Mouse (Mus musculus) hindbrain, embryonic 12.5 days (tissue): ENCODE results near the gene Khdrbs2. TPM values are rescaled to one million over a fixed set of nuclear protein-coding genes. Genes with fewer than 3 reads are reported as not detected.

ENCODE experiments used
- ATAC-seq: fragments of 200-750 bp; cut with Nextera tagmentation; 2 replicates; pipeline ENCODE4 v1.8.0; 2017; ENCODE audit warnings: moderate TSS enrichment; ENCODE audit not compliant: low FRiP score
- H3K27ac ChIP-seq: fragments of 300-500 bp; sonication (generic); 2 replicates; pipeline ENCODE4 v1.5.1; 2016; ENCODE audit warnings: mild to moderate bottlenecking
- H3K27me3 ChIP-seq: fragments of 300-500 bp; sonication (generic); 2 replicates; pipeline ENCODE4 v1.6.1; 2016; ENCODE audit warnings: mild to moderate bottlenecking
- H3K36me3 ChIP-seq: fragments of 300-500 bp; sonication (generic); 2 replicates; pipeline ENCODE4 v1.6.1; 2016; ENCODE audit warnings: mild to moderate bottlenecking
- H3K4me1 ChIP-seq: fragments of 300-500 bp; sonication (generic); 2 replicates; pipeline ENCODE4 v1.6.1; 2016
- H3K4me2 ChIP-seq: fragments of 300-500 bp; sonication (generic); replicated peaks from 2 replicates; pipeline ENCODE4 v1.6.1; 2016; ENCODE audit warnings: mild to moderate bottlenecking
- H3K4me3 ChIP-seq: fragments of 300-500 bp; sonication (generic); 2 replicates; pipeline ENCODE4 v1.5.1; 2016; ENCODE audit warnings: mild to moderate bottlenecking
- H3K9ac ChIP-seq: fragments of 300-500 bp; sonication (generic); 2 replicates; pipeline ENCODE4 v1.6.1; 2016; ENCODE audit warnings: mild to moderate bottlenecking, moderate library complexity
- H3K9me3 ChIP-seq: fragments of 300-500 bp; sonication (generic); replicated peaks from 2 replicates; pipeline ENCODE4 v1.6.1; 2016; ENCODE audit warnings: mild to moderate bottlenecking
- WGBS: fragments of 180-500 bp; shearing (Covaris S2); methylation state at CpG from one replicate; pipeline ENCODE4 v1.1.7; 2016; 5-methylcytosine and 5-hydroxymethylcytosine counted together
- polyA plus RNA-seq: library from polyadenylated mRNA; unstranded; fragments of >200 nt; fragmentation: Nextera tagmentation; extraction: Ambion mirVana; gene quantifications from 2 replicates; pipeline ENCODE4 v1.2.1, GENCODE M21; 2016

The Khdrbs2 gene
- 25.5 and 26.7 TPM in 2 replicates for polyA plus RNA-seq

DNA sequence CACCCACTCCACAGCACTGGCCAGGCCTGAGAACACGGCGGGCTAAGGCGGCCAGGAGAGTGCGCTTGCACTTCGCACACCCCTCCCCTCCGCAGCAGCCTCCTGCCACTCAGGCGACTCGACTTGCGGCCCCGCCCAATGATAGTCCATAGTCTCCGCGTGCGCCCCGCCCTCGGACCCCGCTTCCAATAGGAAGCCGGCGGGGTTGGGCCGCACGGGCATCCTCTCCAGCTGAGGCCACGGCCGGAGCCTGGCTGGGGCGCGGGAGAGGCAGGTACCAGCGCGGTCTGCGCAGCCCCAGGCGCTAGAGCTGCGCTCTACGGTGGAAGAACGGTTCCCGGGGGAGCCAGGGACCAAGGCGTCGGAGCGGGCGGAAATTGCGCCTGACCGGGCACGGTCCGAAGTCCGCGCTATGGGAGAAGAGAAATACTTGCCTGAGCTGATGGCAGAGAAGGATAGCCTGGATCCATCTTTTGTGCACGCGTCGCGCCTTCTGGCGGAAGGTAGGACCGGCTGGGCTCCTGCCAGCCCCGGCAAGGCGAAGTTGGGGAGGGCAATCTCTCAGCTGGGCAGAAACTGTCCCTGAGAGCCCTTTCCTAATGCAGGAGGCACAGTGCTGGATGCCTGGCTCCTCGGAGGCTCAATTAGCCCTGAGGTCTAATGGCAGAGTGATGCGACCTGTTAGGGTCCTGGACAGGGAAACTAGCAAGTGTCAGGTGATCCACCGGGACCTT, at the start of gene Khdrbs2:
Gene Khdrbs2 (plus strand): TSS at position 209 of the 734 bp plus-strand sequence.
- H3K9me3 ChIP-seq = no peaks in the 10 kb centered on the region
- peak; percentile 100 for ATAC-seq
- peak within 1 kb of the TSS; percentile 82 for H3K27ac ChIP-seq
- peak within 1 kb of the TSS; percentile 63 for H3K4me3 ChIP-seq
- H3K4me1 ChIP-seq = no peaks in the 10 kb centered on the region; the same call in 1 of the 2 replicates
- peaks cover 4% of the 10 kb centered on the region; the same call in 1 of the 2 replicates for H3K27me3 ChIP-seq
- H3K36me3 ChIP-seq = no peaks in the 10 kb centered on the region
- WGBS = under 1% methylated on average over 53 of the region's 53 CpGs
- H3K4me2 ChIP-seq = peak within 1 kb of the TSS; percentile 88
- peak within 1 kb of the TSS; percentile 69 for H3K9ac ChIP-seq

DNA sequence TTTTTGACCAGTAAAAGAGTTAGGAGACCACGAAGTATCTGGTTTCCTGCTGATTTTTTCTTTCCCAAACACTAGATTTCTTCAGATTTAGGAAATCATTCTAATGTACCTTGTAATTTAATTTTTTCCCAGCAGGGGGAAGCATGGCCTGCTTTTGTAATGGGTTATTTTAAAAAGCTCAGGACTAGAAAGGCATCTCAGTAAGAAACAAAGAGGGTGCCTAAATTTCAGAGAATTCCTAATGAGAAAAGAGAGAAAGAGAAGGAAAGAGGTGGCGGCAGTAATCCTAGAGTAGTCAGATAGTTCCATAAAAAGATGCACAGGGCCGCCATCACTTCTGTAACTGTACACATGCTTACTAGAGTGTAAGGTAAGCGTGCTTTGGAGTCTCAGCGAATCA, 2.1 kb downstream of the Khdrbs2 start:
- no peaks in the 10 kb centered on the region for H3K9me3 ChIP-seq
- H3K27me3 ChIP-seq = peaks cover 4% of the 10 kb centered on the region; the same call in 1 of the 2 replicates
- H3K9ac ChIP-seq = no peak overlapping the region
- no peak overlapping the region for H3K27ac ChIP-seq
- peak overlapping the region; percentile 16; the same call in 1 of the 2 replicates for H3K4me3 ChIP-seq
- no peak for ATAC-seq
- 65% methylated on average over 5 of the region's 5 CpGs for WGBS
- no peaks in the 10 kb centered on the region; the same call in 1 of the 2 replicates for H3K4me1 ChIP-seq
- H3K4me2 ChIP-seq = peak overlapping the region; percentile 88
- H3K36me3 ChIP-seq = no peaks in the 10 kb centered on the region

DNA sequence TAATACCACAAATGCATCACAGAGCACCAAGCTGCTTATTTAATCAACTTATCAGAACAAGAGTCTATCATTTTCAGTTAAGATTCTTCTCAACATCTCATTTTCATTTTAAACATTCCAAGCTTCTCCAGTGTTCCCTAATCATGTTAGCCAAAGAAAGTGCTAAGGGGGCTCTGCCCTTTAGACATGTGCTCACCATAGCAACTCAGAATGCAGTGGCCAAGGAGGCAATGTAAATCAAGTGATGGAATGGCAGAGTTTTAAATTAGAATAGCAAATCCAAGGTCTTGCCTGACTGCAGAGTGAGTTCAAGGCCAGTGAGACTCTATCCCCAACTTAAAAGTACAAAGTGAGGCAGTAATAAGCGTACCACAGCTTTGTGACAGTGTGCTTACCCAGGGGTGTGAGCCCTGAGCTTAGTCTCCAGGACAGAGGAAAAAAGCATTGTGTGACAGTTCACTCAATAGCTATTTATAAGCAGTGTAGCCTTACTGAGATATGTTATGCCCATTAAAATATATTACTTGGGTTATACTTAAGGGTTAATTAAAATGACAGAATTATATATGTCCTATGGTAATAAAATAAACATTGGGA, 27.2 kb downstream of the Khdrbs2 start:
- no peak for ATAC-seq
- H3K9me3 ChIP-seq = no peaks in the 10 kb centered on the region
- no peak overlapping the region for H3K27ac ChIP-seq
- H3K27me3 ChIP-seq = no peaks in the 10 kb centered on the region
- H3K36me3 ChIP-seq = no peaks in the 10 kb centered on the region
- 79% methylated on average over 1 of the region's 1 CpGs for WGBS
- no peak overlapping the region for H3K4me3 ChIP-seq
- no peak overlapping the region for H3K9ac ChIP-seq
- no peaks in the 10 kb centered on the region for H3K4me1 ChIP-seq
- no peak overlapping the region for H3K4me2 ChIP-seq

DNA sequence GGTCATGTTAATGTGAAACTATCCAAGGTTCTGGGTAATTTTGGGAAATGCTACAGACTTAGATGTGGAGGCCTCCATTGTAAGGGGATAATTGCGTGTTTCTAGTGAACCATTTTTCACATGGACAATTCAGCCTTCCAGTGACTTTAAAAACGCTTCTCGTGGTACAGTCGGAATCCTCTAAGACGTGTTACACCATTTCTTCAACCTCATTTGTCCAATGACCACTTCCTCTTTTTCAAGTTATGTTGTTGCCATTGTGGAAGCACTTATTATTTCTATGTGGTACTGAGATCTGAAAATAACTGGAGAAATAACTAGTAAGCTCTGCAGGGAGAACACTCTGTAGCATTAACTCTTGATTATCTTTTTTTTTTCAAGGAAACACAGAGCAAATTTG, 75.9 kb downstream of the Khdrbs2 start:
- no peak overlapping the region for H3K4me2 ChIP-seq
- H3K4me1 ChIP-seq = no peaks in the 10 kb centered on the region
- H3K4me3 ChIP-seq = no peak overlapping the region
- H3K27ac ChIP-seq = no peak overlapping the region
- no peaks in the 10 kb centered on the region for H3K36me3 ChIP-seq
- 87% methylated on average over 5 of the region's 5 CpGs for WGBS
- no peaks in the 10 kb centered on the region for H3K27me3 ChIP-seq
- no peak for ATAC-seq
- H3K9me3 ChIP-seq = no peaks in the 10 kb centered on the region
- H3K9ac ChIP-seq = no peak overlapping the region

DNA sequence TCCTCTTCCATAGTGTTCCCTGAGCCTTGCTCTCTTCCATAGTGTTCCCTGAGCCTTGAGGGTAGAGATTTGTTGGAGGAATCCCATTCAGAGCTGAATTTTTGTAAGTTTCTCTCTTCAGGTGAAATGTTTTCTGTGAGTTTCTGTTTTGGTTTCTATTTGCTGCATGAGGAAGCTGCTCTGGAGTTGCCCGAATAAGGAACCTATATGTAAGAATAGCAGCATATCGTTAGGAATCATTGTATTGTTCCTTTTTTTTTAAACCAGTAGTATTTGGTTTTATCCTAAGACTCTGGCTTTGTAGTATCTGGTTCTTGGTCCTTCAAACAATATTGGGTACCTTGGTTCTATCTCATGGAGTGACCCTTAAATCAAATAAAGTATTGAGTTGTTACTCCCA, 77.1 kb downstream of the Khdrbs2 start:
- Histone ChIP-seq H3K9ac (no peak overlapping the region), H3K4me1 (no peaks in the 10 kb centered on the region), H3K27ac (no peak overlapping the region), H3K27me3 (no peaks in the 10 kb centered on the region), H3K4me3 (no peak overlapping the region), H3K9me3 (no peaks in the 10 kb centered on the region), H3K4me2 (no peak overlapping the region), H3K36me3 (no peaks in the 10 kb centered on the region)
- WGBS = 94% methylated on average over 2 of the region's 2 CpGs
- no peak for ATAC-seq

DNA sequence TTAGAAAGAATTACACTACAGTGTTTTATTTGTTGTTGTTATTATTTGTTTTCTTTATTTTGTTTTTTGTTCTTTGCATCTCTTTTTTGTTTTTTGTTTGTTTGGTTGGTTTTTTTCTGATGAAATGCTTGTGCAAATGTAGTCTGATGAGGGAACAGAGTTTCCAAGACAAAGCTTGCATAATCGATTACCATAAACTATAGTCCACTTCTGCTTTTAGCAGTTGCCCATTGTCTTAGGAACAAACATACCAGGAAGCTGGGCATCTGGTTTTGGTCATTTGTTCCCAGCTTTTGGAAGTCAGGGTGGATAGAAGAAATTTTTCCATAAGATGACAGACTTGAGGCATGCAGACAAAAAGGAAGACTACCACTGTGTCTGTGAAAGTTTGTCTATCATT, 77.8 kb downstream of the Khdrbs2 start:
- Histone ChIP-seq H3K9me3 (no peaks in the 10 kb centered on the region), H3K4me2 (no peak overlapping the region), H3K27me3 (no peaks in the 10 kb centered on the region), H3K27ac (no peak overlapping the region), H3K36me3 (no peaks in the 10 kb centered on the region), H3K4me1 (no peaks in the 10 kb centered on the region), H3K9ac (no peak overlapping the region), H3K4me3 (no peak overlapping the region)
- WGBS = 93% methylated on average over 1 of the region's 1 CpGs
- no peak for ATAC-seq

DNA sequence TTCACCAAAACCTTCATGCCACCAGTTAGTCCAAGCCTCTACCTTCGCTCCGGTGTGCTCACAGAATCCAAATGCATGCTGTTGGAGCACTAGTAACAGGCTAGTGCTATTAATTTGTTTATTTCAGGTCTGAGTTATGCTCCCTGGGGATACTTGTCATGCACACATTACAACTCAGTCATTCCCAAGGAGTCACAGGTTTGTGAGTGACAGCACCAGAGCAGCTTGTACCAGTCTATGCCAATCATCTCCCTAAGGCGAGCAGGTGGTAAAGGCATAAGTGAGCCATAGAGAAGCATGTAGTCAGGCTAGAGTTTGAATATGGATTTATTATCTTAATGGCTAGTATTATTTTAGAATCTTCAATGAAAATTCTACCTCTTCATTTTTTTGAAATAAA, 86.4 kb downstream of the Khdrbs2 start:
- no peak overlapping the region for H3K27ac ChIP-seq
- H3K9me3 ChIP-seq = no peaks in the 10 kb centered on the region
- no peak overlapping the region for H3K9ac ChIP-seq
- no peak for ATAC-seq
- H3K4me1 ChIP-seq = no peaks in the 10 kb centered on the region
- no peaks in the 10 kb centered on the region for H3K27me3 ChIP-seq
- H3K4me3 ChIP-seq = no peak overlapping the region
- no peaks in the 10 kb centered on the region for H3K36me3 ChIP-seq
- WGBS = 92% methylated on average over 3 of the region's 3 CpGs
- no peak overlapping the region for H3K4me2 ChIP-seq

DNA sequence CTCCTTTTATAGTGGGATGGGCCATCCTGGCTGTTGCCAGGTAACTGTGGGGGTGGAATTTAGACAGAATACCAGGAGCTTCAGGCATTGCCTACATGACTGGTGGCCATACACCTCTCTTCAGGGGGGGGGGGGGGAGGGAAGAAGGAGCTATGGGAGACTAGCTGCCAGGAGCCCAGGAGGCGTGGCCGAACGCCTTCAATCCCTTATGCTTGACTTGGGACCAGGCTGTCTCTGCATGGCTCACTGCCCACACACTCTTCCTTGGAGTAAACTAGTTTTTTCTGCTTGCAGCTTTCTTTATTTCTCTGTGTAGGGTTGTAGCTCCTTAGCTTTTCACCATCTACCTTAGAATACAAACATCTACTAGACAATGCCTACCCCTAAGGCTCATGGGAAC, 98.0 kb downstream of the Khdrbs2 start:
- Histone ChIP-seq H3K36me3 (no peaks in the 10 kb centered on the region), H3K9me3 (no peaks in the 10 kb centered on the region), H3K4me2 (no peak overlapping the region), H3K4me3 (no peak overlapping the region), H3K27me3 (no peaks in the 10 kb centered on the region), H3K4me1 (no peaks in the 10 kb centered on the region), H3K9ac (no peak overlapping the region), H3K27ac (no peak overlapping the region)
- 85% methylated on average over 3 of the region's 3 CpGs for WGBS
- 0 out of 2 replicates have a peak, but pooled peaks have one; percentile 26 for ATAC-seq

DNA sequence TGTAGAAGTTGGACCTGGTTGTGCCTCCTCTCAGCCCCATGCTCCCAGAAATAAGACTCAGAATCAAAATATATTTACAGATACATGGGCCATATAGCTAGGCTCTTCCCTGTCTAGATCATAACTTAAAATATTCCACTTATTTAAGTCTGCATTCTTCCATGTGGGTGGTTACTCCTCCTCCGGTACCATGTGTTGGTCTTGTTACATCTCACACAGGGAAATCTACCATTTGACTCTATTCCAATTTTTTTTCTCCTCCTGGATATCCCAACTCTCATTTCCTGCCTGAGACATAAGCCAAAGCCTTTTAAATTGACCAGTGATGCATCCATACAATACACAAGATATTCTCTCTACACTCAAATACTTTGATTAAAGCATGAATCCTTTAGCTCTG, 122.2 kb downstream of the Khdrbs2 start:
- H3K36me3 ChIP-seq = no peaks in the 10 kb centered on the region
- 84% methylated on average over 1 of the region's 1 CpGs for WGBS
- no peak overlapping the region for H3K4me2 ChIP-seq
- H3K9ac ChIP-seq = no peak overlapping the region
- H3K4me1 ChIP-seq = no peaks in the 10 kb centered on the region
- ATAC-seq = no peak
- no peak overlapping the region for H3K4me3 ChIP-seq
- H3K27me3 ChIP-seq = no peaks in the 10 kb centered on the region
- no peaks in the 10 kb centered on the region for H3K9me3 ChIP-seq
- no peak overlapping the region for H3K27ac ChIP-seq

DNA sequence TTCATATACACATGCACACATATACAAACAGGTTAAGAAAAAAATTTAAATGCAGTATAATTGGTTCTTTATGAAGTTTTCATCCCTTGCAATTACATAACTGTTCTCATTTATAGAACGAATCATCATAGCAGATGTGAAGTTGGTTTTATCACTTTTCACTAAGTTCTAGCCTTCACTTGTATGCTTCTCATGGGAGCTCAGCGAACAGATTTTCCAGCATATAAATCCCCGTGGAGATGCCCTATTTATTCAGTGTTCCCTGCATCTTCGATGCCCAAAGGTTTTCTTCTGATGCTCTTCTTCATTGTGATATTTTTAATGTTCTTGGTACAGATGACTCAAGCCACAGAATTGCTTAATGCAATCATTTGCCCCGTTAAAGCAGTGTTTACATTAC, 128.9 kb downstream of the Khdrbs2 start:
- no peaks in the 10 kb centered on the region for H3K36me3 ChIP-seq
- no peaks in the 10 kb centered on the region for H3K27me3 ChIP-seq
- no peak for ATAC-seq
- no peaks in the 10 kb centered on the region for H3K9me3 ChIP-seq
- WGBS = 78% methylated on average over 5 of the region's 5 CpGs
- no peak overlapping the region for H3K27ac ChIP-seq
- H3K4me3 ChIP-seq = no peak overlapping the region
- H3K4me1 ChIP-seq = no peaks in the 10 kb centered on the region
- H3K4me2 ChIP-seq = no peak overlapping the region
- H3K9ac ChIP-seq = no peak overlapping the region

DNA sequence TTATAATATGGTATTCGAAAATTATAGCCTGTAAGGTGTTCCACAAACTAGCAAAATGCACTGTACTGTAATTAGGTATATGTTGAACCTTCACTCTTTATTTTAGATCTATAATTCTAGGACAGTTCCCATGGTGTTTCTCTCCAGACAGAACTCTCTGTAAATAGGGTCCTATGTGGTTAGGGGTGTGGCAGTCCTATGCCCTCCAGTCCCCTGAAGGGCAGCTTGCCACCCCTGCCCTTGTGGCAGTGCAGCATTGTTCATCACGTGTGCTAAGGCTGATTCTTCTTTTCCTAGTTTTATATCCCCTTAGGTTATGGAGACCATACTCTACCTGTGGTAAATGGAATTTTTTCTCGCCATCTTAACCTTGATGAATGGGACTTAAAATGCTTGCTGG, 136.6 kb downstream of the Khdrbs2 start:
- Histone ChIP-seq H3K27me3 (no peaks in the 10 kb centered on the region), H3K9me3 (no peaks in the 10 kb centered on the region), H3K4me3 (no peak overlapping the region), H3K4me1 (no peaks in the 10 kb centered on the region), H3K4me2 (no peak overlapping the region), H3K36me3 (no peaks in the 10 kb centered on the region), H3K9ac (no peak overlapping the region), H3K27ac (no peak overlapping the region)
- 73% methylated on average over 3 of the region's 3 CpGs for WGBS
- no peak for ATAC-seq

DNA sequence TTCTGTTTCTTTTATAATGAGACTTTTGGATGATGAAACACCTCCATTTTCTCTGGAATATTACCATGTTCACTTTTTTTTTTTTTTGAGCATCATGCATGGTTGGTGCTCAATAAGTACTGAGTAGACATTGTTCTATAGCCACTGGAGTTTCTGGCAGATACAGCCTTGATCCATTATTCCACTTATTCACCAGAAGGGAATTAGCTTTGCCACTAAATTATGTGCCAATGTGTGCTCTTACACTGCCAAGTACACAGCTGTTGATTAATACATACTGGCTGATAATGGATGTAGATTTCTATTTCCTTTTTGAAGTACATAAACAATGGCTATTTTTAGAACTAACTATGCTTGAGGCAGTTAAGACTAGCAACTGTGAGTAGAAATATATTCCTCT, 137.1 kb downstream of the Khdrbs2 start:
- Histone ChIP-seq H3K4me1 (no peaks in the 10 kb centered on the region), H3K4me2 (no peak overlapping the region), H3K36me3 (no peaks in the 10 kb centered on the region), H3K27me3 (no peaks in the 10 kb centered on the region), H3K9me3 (no peaks in the 10 kb centered on the region), H3K9ac (no peak overlapping the region), H3K27ac (no peak overlapping the region), H3K4me3 (no peak overlapping the region)
- no peak for ATAC-seq

DNA sequence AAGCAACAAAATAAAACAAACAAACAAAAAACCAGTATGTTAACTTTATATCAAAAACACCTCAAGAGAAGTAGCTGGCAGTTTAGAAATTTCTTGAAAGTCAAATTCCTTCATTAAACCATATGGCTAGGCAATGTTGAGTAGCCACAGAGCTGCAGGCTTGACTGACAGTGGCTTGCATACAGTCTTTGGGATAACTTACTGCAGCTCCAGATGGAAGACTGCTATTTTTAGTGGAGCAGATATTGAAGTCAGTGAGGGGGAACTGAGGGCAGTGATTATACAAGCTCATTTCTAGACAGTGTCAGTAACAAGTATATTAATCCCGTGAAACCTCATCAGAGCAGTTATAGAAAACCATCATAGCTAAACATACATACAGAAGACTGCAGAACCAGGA, 166.6 kb downstream of the Khdrbs2 start:
- no peaks in the 10 kb centered on the region for H3K4me1 ChIP-seq
- no peak overlapping the region for H3K4me2 ChIP-seq
- H3K36me3 ChIP-seq = no peaks in the 10 kb centered on the region
- no peaks in the 10 kb centered on the region for H3K27me3 ChIP-seq
- no peaks in the 10 kb centered on the region for H3K9me3 ChIP-seq
- WGBS = 78% methylated on average over 1 of the region's 1 CpGs
- H3K27ac ChIP-seq = no peak overlapping the region
- H3K4me3 ChIP-seq = no peak overlapping the region
- no peak overlapping the region for H3K9ac ChIP-seq
- no peak for ATAC-seq
